Mouse (Mus musculus) adipocyte (in vitro differentiated cells): ENCODE results near the gene Vwa5b1.

Experiments used
- DNase-seq: peaks from one replicate; pipeline ENCODE4 v3.0.0-alpha.2; 2016; ENCODE audit warnings: low spot score

Vwa5b1 gene

GRCm38 (mm10) chr4:138576661-138577060, 59.0 kb downstream of the Vwa5b1 start:
- DNase-seq, result no peak

- DNase-seq, result no peak
Observed at GRCm38 (mm10) chr4:138574800-138575606, 60.7 kb downstream of the Vwa5b1 start.

- DNase-seq, result no peak
Observed at GRCm38 (mm10) chr4:138569928-138570327, 65.8 kb downstream of the Vwa5b1 start.

GRCm38 (mm10) chr4:138568275-138568674, 67.4 kb downstream of the Vwa5b1 start:
- no peak for DNase-seq

- peak; percentile 49 for DNase-seq
Observed at GRCm38 (mm10) chr4:138561986-138562385, 73.7 kb downstream of the Vwa5b1 start.

- DNase-seq, result no peak
Observed at GRCm38 (mm10) chr4:138555531-138555930, 80.2 kb downstream of the Vwa5b1 start.

GRCm38 (mm10) chr4:138554934-138555333, 80.8 kb downstream of the Vwa5b1 start:
- DNase-seq, result no peak

GRCm38 (mm10) chr4:138554302-138554701, 81.4 kb downstream of the Vwa5b1 start:
- DNase-seq, result no peak

GRCm38 (mm10) chr4:138553516-138553933, 82.2 kb downstream of the Vwa5b1 start:
- no peak for DNase-seq

GRCm38 (mm10) chr4:138553116-138553515, 82.6 kb downstream of the Vwa5b1 start:
- no peak for DNase-seq

- no peak for DNase-seq
Observed at GRCm38 (mm10) chr4:138551601-138552000, 84.1 kb downstream of the Vwa5b1 start.

GRCm38 (mm10) chr4:138550557-138550956, 85.1 kb downstream of the Vwa5b1 start:
- no peak for DNase-seq

- no peak for DNase-seq
Observed at GRCm38 (mm10) chr4:138548960-138549359, 86.7 kb downstream of the Vwa5b1 start.

GRCm38 (mm10) chr4:138548124-138548561, 87.5 kb downstream of the Vwa5b1 start:
- no peak for DNase-seq

GRCm38 (mm10) chr4:138547556-138547955, 88.1 kb downstream of the Vwa5b1 start:
- no peak for DNase-seq

- DNase-seq, result no peak
Observed at GRCm38 (mm10) chr4:138547041-138547440, 88.6 kb downstream of the Vwa5b1 start.

GRCm38 (mm10) chr4:138546241-138546640, 89.4 kb downstream of the Vwa5b1 start:
- DNase-seq, result no peak

GRCm38 (mm10) chr4:138543177-138543576, 92.5 kb downstream of the Vwa5b1 start:
- DNase-seq, result no peak

GRCm38 (mm10) chr4:138538084-138538449, 97.6 kb downstream of the Vwa5b1 start:
- DNase-seq, result no peak

- no peak for DNase-seq
Observed at GRCm38 (mm10) chr4:138537210-138538083, 98.2 kb downstream of the Vwa5b1 start.

- no peak for DNase-seq
Observed at GRCm38 (mm10) chr4:138535610-138536009, 100.1 kb downstream of the Vwa5b1 start.

GRCm38 (mm10) chr4:138533877-138534276, 101.8 kb downstream of the Vwa5b1 start:
- DNase-seq, result no peak

- no peak for DNase-seq
Observed at GRCm38 (mm10) chr4:138531761-138532160, 103.9 kb downstream of the Vwa5b1 start.
